Mouse (Mus musculus): ENCODE measurements at regions not wholly inside any gene's neighbourhood (a gene's known extent, or its start where the extent isn't known, plus 50 kb on each side); places are given as distances from the start of the nearest gene placed in this dataset.

DNA sequence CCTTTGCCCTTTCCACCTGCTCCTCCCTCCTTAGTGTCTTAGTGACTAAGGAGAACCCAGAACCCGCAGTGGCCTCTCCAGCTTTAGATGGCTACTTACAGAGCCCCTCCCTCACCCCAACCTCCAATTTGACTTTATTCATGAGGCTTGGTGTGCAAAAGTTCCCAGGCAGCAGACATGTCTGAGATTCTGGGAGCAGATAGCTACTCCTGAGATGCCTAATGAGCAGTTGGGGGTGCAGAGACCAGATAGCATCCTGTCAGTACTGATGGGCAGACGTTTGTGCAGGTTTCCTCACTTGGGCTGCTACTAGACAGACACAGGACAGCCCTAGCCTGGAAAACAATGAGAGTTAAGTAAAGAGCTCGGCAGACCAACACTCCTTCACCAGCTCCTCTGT is 83.7 kb upstream of the Cep85l start:
- TF ChIP-seq CTCF (IDR thresholded peaks at IDR 0.05; ENCODE audit: low read depth), result no peak
- TF ChIP-seq EP300 (IDR thresholded peaks at IDR 0.05; ENCODE audit: low read depth), result no peak
